Mouse (Mus musculus): ENCODE results near the gene Atp2c2. TPM values are rescaled to one million over a fixed set of nuclear protein-coding genes. Genes with fewer than 3 reads are reported as not detected.
A peak's percentile ranks its signal among the peaks of the same experiment; 100 is the strongest.

Atp2c2 gene
- polyA plus RNA-seq, 1 experiment: 0.05 TPM

DNA sequence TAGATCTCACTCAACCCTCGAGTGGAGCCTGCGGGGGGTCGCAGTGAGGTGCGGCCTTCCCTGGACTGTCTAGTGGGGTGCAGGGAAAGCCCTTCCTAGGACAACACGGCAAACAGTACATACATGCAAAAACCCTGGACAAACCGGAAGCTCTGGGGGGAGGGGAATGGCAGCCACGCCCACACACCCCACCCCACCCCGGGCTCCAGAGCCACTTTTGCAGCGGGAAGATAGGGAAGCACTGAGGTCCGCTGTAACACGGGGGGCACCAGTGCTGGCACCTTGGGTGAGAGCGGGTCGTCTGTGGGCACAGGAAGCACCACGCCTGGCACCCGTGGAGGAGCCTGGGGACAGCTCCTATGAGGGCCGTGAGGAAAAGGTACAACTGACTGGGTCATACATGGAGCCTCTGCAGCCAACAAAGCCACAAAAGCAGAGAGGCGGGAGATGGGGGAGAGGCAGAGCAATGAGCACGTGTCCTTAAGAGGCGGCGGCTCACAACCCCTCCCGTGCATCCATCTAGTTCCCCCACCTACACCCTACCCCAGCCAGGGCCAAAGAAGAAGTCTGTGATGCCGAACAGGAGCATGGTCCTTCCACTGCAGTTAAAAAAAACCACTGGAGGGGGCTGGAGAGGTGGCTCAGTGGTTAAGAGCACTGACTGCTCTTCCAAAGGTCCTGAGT is 66.1 kb downstream of the Atp2c2 start:
- no peaks in the 10 kb centered on the region for H3K36me3 ChIP-seq (ENCODE audit: control insufficient read depth, insufficient read depth)
- TF ChIP-seq POLR2A (IDR thresholded peaks at IDR 0.05; ENCODE audit: insufficient read length, low read depth) (no peak), MYOG (IDR thresholded peaks at IDR 0.05; ENCODE audit: control insufficient read depth in 1 of 3, insufficient read depth in 1 of 3, insufficient read length in 2 of 3, low read depth in 2 of 3) (no peak), USF1 (IDR thresholded peaks at IDR 0.05; ENCODE audit: low read depth) (no peak), E2F4 (IDR thresholded peaks at IDR 0.05; ENCODE audit: insufficient read depth) (no peak), SRF (IDR thresholded peaks at IDR 0.05; ENCODE audit: control insufficient read depth, insufficient read length, low read depth) (no peak), REST (IDR thresholded peaks at IDR 0.05; ENCODE audit: insufficient read depth, insufficient read length) (no peak), MAX (IDR thresholded peaks at IDR 0.05; ENCODE audit: low read depth) (no peak), TCF3 (IDR thresholded peaks at IDR 0.05; ENCODE audit: insufficient read length, low read depth) (no peak), TCF12 (IDR thresholded peaks at IDR 0.05; ENCODE audit: insufficient read depth, poor library complexity, severe bottlenecking) (no peak), POLR2AphosphoS2 (IDR thresholded peaks at IDR 0.05; ENCODE audit: insufficient read length, low read depth) (no peak), MYOD1 (IDR thresholded peaks at IDR 0.05; ENCODE audit: control insufficient read depth in 1 of 3, insufficient read length in 2 of 3, low read depth in 2 of 3) (no peak)
- no peak overlapping the region for H3ac ChIP-seq (ENCODE audit: control insufficient read depth, insufficient read length)
- H3K79me2 ChIP-seq (ENCODE audit: control insufficient read depth, insufficient read depth): no peaks in the 10 kb centered on the region
- no peaks in the 10 kb centered on the region for H3K27me3 ChIP-seq (ENCODE audit: control insufficient read depth, insufficient read depth, insufficient read length)
- H3K4me3 ChIP-seq: no peak overlapping the region
- H3K4me2 ChIP-seq (ENCODE audit: low read depth): no peak overlapping the region

- Histone ChIP-seq H3K27me3 (ENCODE audit: control insufficient read depth, insufficient read depth, insufficient read length) (no peaks in the 10 kb centered on the region), H3K4me2 (ENCODE audit: low read depth) (no peak overlapping the region), H3K36me3 (ENCODE audit: control insufficient read depth, insufficient read depth) (no peaks in the 10 kb centered on the region), H3K4me3 (peak overlapping the region; percentile 46), H3ac (ENCODE audit: control insufficient read depth, insufficient read length) (no peak overlapping the region), H3K79me2 (ENCODE audit: control insufficient read depth, insufficient read depth) (no peaks in the 10 kb centered on the region)
- TF ChIP-seq SRF (IDR thresholded peaks at IDR 0.05; ENCODE audit: control insufficient read depth, insufficient read length, low read depth) (no peak), USF1 (IDR thresholded peaks at IDR 0.05; ENCODE audit: low read depth) (no peak), REST (IDR thresholded peaks at IDR 0.05; ENCODE audit: insufficient read depth, insufficient read length) (no peak), E2F4 (IDR thresholded peaks at IDR 0.05; ENCODE audit: insufficient read depth) (no peak), MAX (IDR thresholded peaks at IDR 0.05; ENCODE audit: low read depth) (no peak), MYOD1 (IDR thresholded peaks at IDR 0.05; ENCODE audit: control insufficient read depth in 1 of 3, insufficient read length in 2 of 3, low read depth in 2 of 3) (no peak), POLR2AphosphoS2 (IDR thresholded peaks at IDR 0.05; ENCODE audit: insufficient read length, low read depth) (no peak), MYOG (IDR thresholded peaks at IDR 0.05; ENCODE audit: control insufficient read depth in 1 of 3, insufficient read depth in 1 of 3, insufficient read length in 2 of 3, low read depth in 2 of 3) (no peak), CEBPB (IDR thresholded peaks at IDR 0.05; ENCODE audit: insufficient read depth, poor library complexity, severe bottlenecking) (no peak), TCF3 (IDR thresholded peaks at IDR 0.05; ENCODE audit: insufficient read length, low read depth) (no peak), POLR2A (IDR thresholded peaks at IDR 0.05; ENCODE audit: insufficient read length, low read depth) (no peak), TCF12 (IDR thresholded peaks at IDR 0.05; ENCODE audit: insufficient read depth, poor library complexity, severe bottlenecking) (no peak)
These were observed 76.9 kb downstream of the Atp2c2 start for GRCm38 (mm10) chr8:119776668-119777245.

- no peak for TF ChIP-seq USF1 (IDR thresholded peaks at IDR 0.05; ENCODE audit: low read depth)
- no peak for TF ChIP-seq POLR2A (IDR thresholded peaks at IDR 0.05; ENCODE audit: insufficient read length, low read depth)
- no peak for TF ChIP-seq MYOG (IDR thresholded peaks at IDR 0.05; ENCODE audit: control insufficient read depth in 1 of 3, insufficient read depth in 1 of 3, insufficient read length in 2 of 3, low read depth in 2 of 3)
- TF ChIP-seq TCF3 (IDR thresholded peaks at IDR 0.05; ENCODE audit: insufficient read length, low read depth): no peak
- no peak for TF ChIP-seq MYOD1 (IDR thresholded peaks at IDR 0.05; ENCODE audit: control insufficient read depth in 1 of 3, insufficient read length in 2 of 3, low read depth in 2 of 3)
- TF ChIP-seq SRF (IDR thresholded peaks at IDR 0.05; ENCODE audit: control insufficient read depth, insufficient read length, low read depth): no peak
- no peak for TF ChIP-seq POLR2AphosphoS2 (IDR thresholded peaks at IDR 0.05; ENCODE audit: insufficient read length, low read depth)
- TF ChIP-seq REST (IDR thresholded peaks at IDR 0.05; ENCODE audit: insufficient read depth, insufficient read length): no peak
- no peak for TF ChIP-seq MAX (IDR thresholded peaks at IDR 0.05; ENCODE audit: low read depth)
- TF ChIP-seq TCF12 (IDR thresholded peaks at IDR 0.05; ENCODE audit: insufficient read depth, poor library complexity, severe bottlenecking): no peak
- no peak for TF ChIP-seq E2F4 (IDR thresholded peaks at IDR 0.05; ENCODE audit: insufficient read depth)
- no peak for TF ChIP-seq CEBPB (IDR thresholded peaks at IDR 0.05; ENCODE audit: insufficient read depth, poor library complexity, severe bottlenecking)
- Histone ChIP-seq H3K79me2 (ENCODE audit: control insufficient read depth, insufficient read depth) (no peaks in the 10 kb centered on the region), H3K36me3 (ENCODE audit: control insufficient read depth, insufficient read depth) (no peaks in the 10 kb centered on the region), H3K4me3 (peak overlapping the region; percentile 46), H3K27me3 (ENCODE audit: control insufficient read depth, insufficient read depth, insufficient read length) (no peaks in the 10 kb centered on the region), H3K4me2 (ENCODE audit: low read depth) (peak overlapping the region; percentile 90), H3ac (ENCODE audit: control insufficient read depth, insufficient read length) (peak overlapping the region; percentile 48)
These were observed 78.0 kb downstream of the Atp2c2 start for GRCm38 (mm10) chr8:119777765-119778164.

DNA sequence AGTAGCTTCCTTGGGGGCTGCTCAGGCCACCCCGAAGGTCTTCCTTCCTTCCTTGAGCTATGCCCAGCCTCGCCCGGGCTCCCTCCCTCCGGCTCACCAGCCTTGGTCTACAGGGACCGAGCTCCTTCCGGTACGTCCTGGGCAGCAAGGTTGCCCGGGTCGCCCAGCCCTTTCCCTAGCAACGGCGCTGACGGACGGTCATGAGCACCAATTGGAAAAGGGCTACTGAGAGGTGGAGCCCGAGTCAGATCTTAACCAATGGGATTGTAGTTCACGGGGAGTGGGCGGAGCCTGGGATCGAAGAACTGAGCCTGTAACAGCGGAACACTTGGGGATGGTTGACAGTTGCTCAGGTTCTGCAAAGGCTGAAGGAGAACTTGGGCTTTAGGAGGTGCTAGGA is 78.5 kb downstream of the Atp2c2 start, which contains the start of gene Tldc1:
Tldc1 (minus strand) TSS at position 154 of the 400 bp plus-strand sequence.
- Histone ChIP-seq H3K4me3 (peak within 1 kb of the TSS; percentile 46), H3K27me3 (ENCODE audit: control insufficient read depth, insufficient read depth, insufficient read length) (no peaks in the 10 kb centered on the region), H3K79me2 (ENCODE audit: control insufficient read depth, insufficient read depth) (no peaks in the 10 kb centered on the region), H3K36me3 (ENCODE audit: control insufficient read depth, insufficient read depth) (no peaks in the 10 kb centered on the region), H3K4me2 (ENCODE audit: low read depth) (peak within 1 kb of the TSS; percentile 90), H3ac (ENCODE audit: control insufficient read depth, insufficient read length) (peak within 1 kb of the TSS; percentile 48)
- TF ChIP-seq TCF12 (IDR thresholded peaks at IDR 0.05; ENCODE audit: insufficient read depth, poor library complexity, severe bottlenecking): no peak
- peak; percentile 85 for TF ChIP-seq POLR2AphosphoS2 (IDR thresholded peaks at IDR 0.05; ENCODE audit: insufficient read length, low read depth)
- TF ChIP-seq POLR2A (IDR thresholded peaks at IDR 0.05; ENCODE audit: insufficient read length, low read depth): peak; percentile 90
- TF ChIP-seq E2F4 (IDR thresholded peaks at IDR 0.05; ENCODE audit: insufficient read depth): no peak
- TF ChIP-seq MAX (IDR thresholded peaks at IDR 0.05; ENCODE audit: low read depth): no peak

Measured in myocyte (in vitro differentiated cells).